Mouse (Mus musculus): Measurements from ENCODE around the gene Gm9918. TPM values are rescaled to one million over a fixed set of nuclear protein-coding genes. Genes with fewer than 3 reads are reported as not detected.

The Gm9918 gene
- polyA plus RNA-seq, 1 experiment from 2014 or later = 0.15 TPM

DNA sequence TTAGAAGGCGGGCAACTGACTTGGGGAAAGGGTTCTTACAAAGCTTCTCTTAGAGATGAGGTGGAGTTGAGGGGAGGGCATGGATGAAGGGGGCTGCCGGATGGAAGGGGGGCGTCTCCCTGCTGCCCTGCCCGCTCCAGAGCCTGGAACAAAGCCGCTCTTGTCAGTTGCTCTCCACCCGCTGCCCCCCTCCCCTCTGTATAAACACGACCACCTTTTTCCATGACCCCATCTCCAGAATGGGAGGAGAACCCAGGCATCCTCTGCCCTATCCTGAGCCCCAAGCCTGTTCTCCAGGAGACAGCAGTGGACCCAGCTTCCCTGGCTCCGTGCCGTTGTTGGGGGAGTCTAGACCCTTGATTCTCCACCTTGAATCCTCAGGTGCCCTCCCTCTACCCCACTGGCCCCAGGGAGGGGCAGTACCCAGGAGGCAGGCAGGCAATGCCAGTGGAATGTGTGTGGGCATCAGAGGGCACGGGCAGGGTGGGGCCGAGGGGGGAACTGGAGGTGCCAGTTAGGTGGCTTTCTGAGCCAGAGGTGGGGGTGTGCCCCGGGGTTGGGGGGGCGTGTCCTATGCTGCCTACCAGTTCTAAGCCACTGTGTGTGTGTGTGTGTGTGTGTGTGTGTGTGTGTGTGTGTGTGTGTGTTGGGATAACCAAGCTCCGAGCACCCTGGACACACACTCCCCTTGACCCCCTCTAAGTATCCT is 14.7 kb upstream of the Gm9918 start:
- peaks cover 0 to 12% of the 10 kb centered on the region in 2 experiments; a peak in 2 of 4 replicates for H3K4me1 ChIP-seq (ENCODE audit: control insufficient read depth in 2 of 2, insufficient read depth in 2 of 2, low read length in 2 of 2)
- no peak overlapping the region; the same call in 1 of the 2 replicates for H3K9ac ChIP-seq (ENCODE audit: low read length)
- no peak for ATAC-seq (ENCODE audit: insufficient number of reproducible peaks, insufficient read depth, low FRiP score, low read depth)
- H3K9me3 ChIP-seq (ENCODE audit: control insufficient read depth, low read length) = no peaks in the 10 kb centered on the region
- H3K4me3 ChIP-seq (ENCODE audit: control insufficient read depth in 1 of 2, insufficient read depth in 1 of 2, low read depth in 1 of 2, low read length in 2 of 2) = peak overlapping the region; percentile 50 to 51; a peak in 2 of 4 replicates
- 0 out of 4 replicates have a peak overlapping the region, but pooled peaks have one; percentile 24 to 30 for H3K27ac ChIP-seq (replicated peaks in 1 of 2; ENCODE audit: control insufficient read depth in 1 of 2, insufficient read depth in 1 of 2, low read depth in 2 of 2, low read length in 2 of 2)
- peak overlapping the region; percentile 81 for H3K4me2 ChIP-seq (ENCODE audit: low read length)
- WGBS = 41% methylated on average over 14 of the region's 14 CpGs
- no peaks in the 10 kb centered on the region for H3K36me3 ChIP-seq (ENCODE audit: control insufficient read depth, insufficient read depth, low read length)
- H3K27me3 ChIP-seq (ENCODE audit: control insufficient read depth, insufficient read depth, low read length) = peaks cover 48% of the 10 kb centered on the region

DNA sequence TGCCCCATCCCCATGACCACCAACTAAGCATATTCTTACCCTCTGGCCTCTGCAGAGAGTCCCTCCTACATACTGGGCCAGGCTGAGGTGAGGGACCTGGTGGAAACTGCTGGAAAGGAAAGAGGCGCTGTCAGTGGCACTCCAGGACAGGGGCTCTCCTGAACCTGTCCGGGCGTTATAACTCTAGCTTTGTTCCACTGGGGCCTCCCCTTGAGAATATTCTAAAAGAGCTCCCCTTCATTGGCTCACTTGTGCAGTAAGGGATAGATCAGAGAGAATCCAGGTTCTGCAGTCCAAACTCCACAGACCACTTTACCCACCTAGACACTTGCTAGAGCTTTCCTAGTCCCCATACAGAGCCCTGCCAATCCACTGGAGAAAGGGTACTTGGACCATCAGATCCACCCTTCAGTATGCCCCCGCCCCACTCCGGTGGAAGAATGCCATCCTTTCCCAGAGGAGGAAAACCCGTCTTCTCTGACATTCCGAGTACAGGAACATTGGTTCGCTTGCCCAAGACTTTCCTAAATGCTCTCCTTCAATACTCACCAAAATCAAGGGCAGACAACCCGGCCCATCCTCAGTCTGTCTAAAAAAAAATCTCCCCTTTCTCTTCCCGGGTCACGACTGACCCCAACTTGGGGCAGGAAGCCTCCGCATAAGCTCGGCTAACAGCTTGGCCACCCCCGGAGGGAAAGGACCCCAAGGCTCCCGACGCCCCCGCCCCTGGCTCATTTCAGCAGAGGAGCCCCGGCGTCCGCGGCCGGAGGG is 13.7 kb upstream of the Gm9918 start:
- H3K27me3 ChIP-seq (ENCODE audit: control insufficient read depth, insufficient read depth, low read length) = peaks cover 51% of the 10 kb centered on the region
- H3K4me3 ChIP-seq (ENCODE audit: control insufficient read depth in 1 of 2, insufficient read depth in 1 of 2, low read depth in 1 of 2, low read length in 2 of 2) = peak overlapping the region; percentile 50 to 51
- no peaks in the 10 kb centered on the region for H3K36me3 ChIP-seq (ENCODE audit: control insufficient read depth, insufficient read depth, low read length)
- H3K27ac ChIP-seq (replicated peaks in 1 of 2; ENCODE audit: control insufficient read depth in 1 of 2, insufficient read depth in 1 of 2, low read depth in 2 of 2, low read length in 2 of 2) = peak overlapping the region; percentile 34 to 40; a peak in 2 of 4 replicates
- 9% methylated on average over 22 of the region's 22 CpGs for WGBS
- H3K4me1 ChIP-seq (ENCODE audit: control insufficient read depth in 2 of 2, insufficient read depth in 2 of 2, low read length in 2 of 2) = peaks cover 0 to 12% of the 10 kb centered on the region in 2 experiments; a peak in 2 of 4 replicates
- ATAC-seq (ENCODE audit: insufficient number of reproducible peaks, insufficient read depth, low FRiP score, low read depth) = no peak
- H3K9me3 ChIP-seq (ENCODE audit: control insufficient read depth, low read length) = no peaks in the 10 kb centered on the region
- H3K9ac ChIP-seq (ENCODE audit: low read length) = peak overlapping the region; percentile 67
- H3K4me2 ChIP-seq (ENCODE audit: low read length) = peak overlapping the region; percentile 81

DNA sequence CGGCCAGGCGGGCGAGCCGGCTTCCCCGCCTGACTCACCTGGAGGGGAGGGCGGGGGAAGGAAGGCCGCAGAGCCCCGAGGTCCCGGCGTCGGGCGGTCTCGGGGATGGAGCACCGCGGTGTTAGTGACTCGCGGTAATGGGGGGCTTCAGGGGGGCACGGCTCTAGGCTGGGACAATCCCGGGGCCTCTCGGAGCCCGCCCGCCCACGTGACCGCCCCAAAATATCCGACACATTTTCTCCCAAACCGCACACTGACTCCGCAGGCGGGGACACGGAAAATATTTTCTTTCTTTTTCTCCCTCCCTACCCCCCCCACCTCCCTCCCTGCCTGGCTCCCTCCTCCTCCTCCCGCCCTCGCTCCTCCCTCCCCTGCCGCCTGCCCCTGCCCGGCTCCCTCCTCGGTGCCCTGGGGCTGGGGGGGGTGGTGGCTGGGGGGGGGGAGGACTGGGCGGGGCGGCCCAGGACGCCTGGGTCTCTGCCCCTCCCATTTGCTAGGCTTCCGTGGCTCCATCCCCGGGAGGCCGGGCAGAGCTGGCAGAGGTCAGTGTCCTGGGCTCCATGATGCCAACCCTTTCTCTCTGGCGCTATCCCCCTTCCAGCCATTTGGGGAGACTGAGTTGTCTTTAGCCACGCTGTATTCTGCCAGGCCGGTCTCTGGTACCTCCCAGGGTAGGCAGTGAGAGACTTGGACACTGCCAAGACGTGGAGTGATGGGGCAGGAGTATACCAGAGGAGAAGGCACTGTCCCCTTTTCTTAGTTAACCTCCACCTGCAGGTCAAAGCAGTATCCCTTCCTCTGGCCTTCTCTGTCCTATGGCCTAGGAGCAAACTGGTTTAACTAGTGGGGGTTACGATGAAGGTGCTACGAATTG is 12.9 kb upstream of the Gm9918 start, which contains the start of gene Rarg:
TSS of gene Rarg (minus strand) at position 316 of the 874 bp plus-strand sequence.
- Histone ChIP-seq H3K4me1 (ENCODE audit: control insufficient read depth in 2 of 2, insufficient read depth in 2 of 2, low read length in 2 of 2) (peaks cover 0 to 12% of the 10 kb centered on the region in 2 experiments; a peak in 2 of 4 replicates), H3K9ac (ENCODE audit: low read length) (peak within 1 kb of the TSS; percentile 67), H3K4me2 (ENCODE audit: low read length) (peak within 1 kb of the TSS; percentile 81), H3K4me3 (ENCODE audit: control insufficient read depth in 1 of 2, insufficient read depth in 1 of 2, low read depth in 1 of 2, low read length in 2 of 2) (peak within 1 kb of the TSS; percentile 50 to 51), H3K36me3 (ENCODE audit: control insufficient read depth, insufficient read depth, low read length) (no peaks in the 10 kb centered on the region), H3K27me3 (ENCODE audit: control insufficient read depth, insufficient read depth, low read length) (peaks cover 55% of the 10 kb centered on the region), H3K9me3 (ENCODE audit: control insufficient read depth, low read length) (no peaks in the 10 kb centered on the region), H3K27ac (replicated peaks in 1 of 2; ENCODE audit: control insufficient read depth in 1 of 2, insufficient read depth in 1 of 2, low read depth in 2 of 2, low read length in 2 of 2) (peak within 1 kb of the TSS; percentile 37 to 40; a peak in 3 of 4 replicates)
- peak; percentile 41 for ATAC-seq (ENCODE audit: insufficient number of reproducible peaks, insufficient read depth, low FRiP score, low read depth)
- 1% methylated on average over 36 of the region's 46 CpGs for WGBS

DNA sequence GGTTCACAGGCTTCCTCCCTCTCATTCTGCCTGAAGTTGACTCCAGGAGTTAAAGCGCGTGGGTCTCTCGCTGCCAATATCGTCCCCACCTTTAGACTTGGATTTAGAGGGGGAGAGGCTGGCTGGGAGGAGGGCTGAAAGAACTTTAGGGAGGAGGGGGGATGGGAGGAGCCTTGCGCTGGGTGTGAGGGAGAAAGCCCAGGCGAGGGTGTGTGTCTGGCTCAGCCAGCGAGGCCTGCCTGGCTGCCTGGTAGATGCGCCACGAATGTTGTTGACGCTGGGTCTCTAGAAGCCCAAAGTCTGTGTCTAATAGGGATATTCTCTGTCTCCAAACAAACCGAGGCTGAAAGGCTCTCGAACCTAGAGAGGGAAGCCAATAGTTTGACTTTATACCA is 12.3 kb upstream of the Gm9918 start:
- WGBS = 7% methylated on average over 12 of the region's 12 CpGs
- Histone ChIP-seq H3K36me3 (ENCODE audit: control insufficient read depth, insufficient read depth, low read length) (no peaks in the 10 kb centered on the region), H3K27ac (replicated peaks in 1 of 2; ENCODE audit: control insufficient read depth in 1 of 2, insufficient read depth in 1 of 2, low read depth in 2 of 2, low read length in 2 of 2) (peak overlapping the region in 1 of 2 experiments; percentile 37; a peak in 1 of 4 replicates), H3K4me1 (ENCODE audit: control insufficient read depth in 2 of 2, insufficient read depth in 2 of 2, low read length in 2 of 2) (peaks cover 0 to 12% of the 10 kb centered on the region in 2 experiments; a peak in 2 of 4 replicates), H3K4me2 (ENCODE audit: low read length) (peak overlapping the region; percentile 81), H3K27me3 (ENCODE audit: control insufficient read depth, insufficient read depth, low read length) (peaks cover 55% of the 10 kb centered on the region), H3K9me3 (ENCODE audit: control insufficient read depth, low read length) (no peaks in the 10 kb centered on the region), H3K4me3 (ENCODE audit: control insufficient read depth in 1 of 2, insufficient read depth in 1 of 2, low read depth in 1 of 2, low read length in 2 of 2) (peak overlapping the region; percentile 16 to 50; a peak in 1 of 4 replicates), H3K9ac (ENCODE audit: low read length) (no peak overlapping the region; the same call in 1 of the 2 replicates)
- no peak for ATAC-seq (ENCODE audit: insufficient number of reproducible peaks, insufficient read depth, low FRiP score, low read depth)

DNA sequence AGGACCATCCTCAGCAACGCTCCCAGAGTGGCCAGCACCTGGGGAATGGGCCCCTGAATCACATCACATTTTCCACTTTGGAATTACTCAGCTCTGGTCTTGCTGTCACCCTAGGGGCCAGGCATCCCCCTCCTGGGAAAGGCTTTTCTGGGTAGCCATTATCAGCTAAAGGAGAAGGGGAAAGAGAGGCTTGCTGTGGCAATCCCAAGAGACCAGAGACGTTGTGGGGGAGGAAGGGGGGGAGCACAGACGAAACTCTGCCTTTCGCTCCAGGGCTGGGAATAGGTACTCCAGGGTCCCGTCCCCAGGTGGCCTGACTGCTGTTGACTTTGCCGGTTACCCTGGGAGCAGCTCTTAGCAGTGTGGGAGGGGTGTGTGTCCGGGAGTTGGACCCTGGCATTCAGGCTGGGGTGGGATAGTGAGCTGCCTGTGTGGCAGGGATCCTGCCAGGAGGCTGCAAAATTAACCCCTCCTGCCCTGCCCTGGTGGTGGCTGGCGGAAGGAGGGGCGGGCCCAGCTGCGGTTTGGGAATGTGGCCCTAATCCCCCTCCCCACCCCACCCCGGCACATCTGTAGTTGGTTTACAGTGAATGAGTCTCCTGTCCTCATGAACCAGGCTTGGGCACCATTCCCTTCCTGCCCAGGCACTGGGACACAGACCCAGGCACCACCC is 11.6 kb upstream of the Gm9918 start:
- Histone ChIP-seq H3K27ac (replicated peaks in 1 of 2; ENCODE audit: control insufficient read depth in 1 of 2, insufficient read depth in 1 of 2, low read depth in 2 of 2, low read length in 2 of 2) (no peak overlapping the region; a peak in 1 of 4 replicates), H3K4me2 (ENCODE audit: low read length) (no peak overlapping the region), H3K9me3 (ENCODE audit: control insufficient read depth, low read length) (no peaks in the 10 kb centered on the region), H3K4me1 (ENCODE audit: control insufficient read depth in 2 of 2, insufficient read depth in 2 of 2, low read length in 2 of 2) (peaks cover 0 to 12% of the 10 kb centered on the region in 2 experiments; a peak in 2 of 4 replicates), H3K36me3 (ENCODE audit: control insufficient read depth, insufficient read depth, low read length) (no peaks in the 10 kb centered on the region), H3K9ac (ENCODE audit: low read length) (no peak overlapping the region), H3K27me3 (ENCODE audit: control insufficient read depth, insufficient read depth, low read length) (peaks cover 60% of the 10 kb centered on the region), H3K4me3 (ENCODE audit: control insufficient read depth in 1 of 2, insufficient read depth in 1 of 2, low read depth in 1 of 2, low read length in 2 of 2) (no peak overlapping the region)
- WGBS = 19% methylated on average over 11 of the region's 11 CpGs
- no peak for ATAC-seq (ENCODE audit: insufficient number of reproducible peaks, insufficient read depth, low FRiP score, low read depth)

DNA sequence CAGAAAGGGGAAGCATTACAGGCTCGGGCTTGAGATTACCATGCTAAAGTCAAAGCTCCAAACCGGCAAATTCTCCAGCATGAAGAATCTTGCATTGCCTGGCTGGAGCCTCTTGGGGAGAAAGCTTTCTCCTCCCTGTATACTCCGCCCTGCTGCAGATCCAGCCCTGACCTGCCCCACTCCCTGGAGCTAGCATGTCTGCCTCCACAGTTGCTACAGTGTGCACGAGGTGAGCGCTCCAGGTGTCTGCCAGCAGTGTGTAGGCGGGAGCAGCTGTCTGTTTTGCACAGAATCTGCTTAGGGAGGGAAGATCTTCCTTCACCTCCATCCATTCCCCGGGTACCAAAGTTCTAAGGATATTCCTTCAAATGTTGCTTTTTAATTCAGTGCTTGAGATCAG is 7.8 kb upstream of the Gm9918 start:
- Histone ChIP-seq H3K4me1 (ENCODE audit: control insufficient read depth in 2 of 2, insufficient read depth in 2 of 2, low read length in 2 of 2) (peaks cover 0 to 12% of the 10 kb centered on the region in 2 experiments; a peak in 2 of 4 replicates), H3K4me3 (ENCODE audit: control insufficient read depth in 1 of 2, insufficient read depth in 1 of 2, low read depth in 1 of 2, low read length in 2 of 2) (no peak overlapping the region), H3K4me2 (ENCODE audit: low read length) (no peak overlapping the region), H3K27ac (replicated peaks in 1 of 2; ENCODE audit: control insufficient read depth in 1 of 2, insufficient read depth in 1 of 2, low read depth in 2 of 2, low read length in 2 of 2) (no peak overlapping the region), H3K9ac (ENCODE audit: low read length) (no peak overlapping the region), H3K36me3 (ENCODE audit: control insufficient read depth, insufficient read depth, low read length) (no peaks in the 10 kb centered on the region), H3K27me3 (ENCODE audit: control insufficient read depth, insufficient read depth, low read length) (peaks cover 38% of the 10 kb centered on the region), H3K9me3 (ENCODE audit: control insufficient read depth, low read length) (no peaks in the 10 kb centered on the region)
- no peak for ATAC-seq (ENCODE audit: insufficient number of reproducible peaks, insufficient read depth, low FRiP score, low read depth)
- WGBS = 51% methylated on average over 7 of the region's 7 CpGs
